Mouse (Mus musculus): ENCODE measurements at regions not wholly inside any gene's neighbourhood (a gene's known extent, or its start where the extent isn't known, plus 50 kb on each side); places are given as distances from the start of the nearest gene placed in this dataset.

DNA sequence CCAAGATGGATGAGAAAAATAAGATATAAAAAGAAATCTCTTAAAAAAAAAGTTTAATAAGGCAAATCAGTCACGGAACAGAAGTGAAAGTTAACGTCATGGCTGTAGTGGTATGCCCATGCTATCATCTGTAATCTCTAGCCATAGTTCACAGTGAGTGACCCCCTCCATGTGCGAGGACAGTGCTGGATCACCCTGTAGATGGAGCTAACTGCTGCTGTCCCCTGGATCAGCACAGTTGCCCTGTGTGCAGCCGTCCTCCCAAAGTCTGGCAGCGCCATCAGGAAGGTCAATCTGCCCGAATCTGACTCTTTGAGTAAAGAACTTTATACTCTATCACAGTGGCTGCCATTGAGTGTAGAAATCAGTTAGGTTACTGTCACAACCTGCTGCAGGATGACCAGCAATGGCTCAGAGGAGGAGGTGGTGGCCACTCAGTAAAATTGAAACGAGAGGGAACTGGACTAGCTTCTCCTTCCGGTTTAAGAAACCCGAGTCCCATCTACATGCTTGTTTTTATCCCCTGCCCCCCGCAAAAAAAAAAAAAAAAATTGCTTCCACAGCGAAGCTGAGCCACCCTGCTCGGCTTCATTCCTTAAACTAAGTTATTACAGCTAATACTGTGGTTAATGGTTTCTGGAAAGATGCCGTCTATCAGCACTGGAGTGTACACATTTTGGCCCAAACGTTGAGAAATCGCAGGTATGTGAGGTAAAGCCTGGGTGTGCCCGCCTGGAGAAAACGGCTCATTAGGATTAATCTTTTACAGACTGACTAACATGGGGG, 462.0 kb downstream of the Lmo4 start:
- no peak overlapping the region for H3K27ac ChIP-seq (ENCODE audit: control insufficient read depth, low read depth, low read length)
- no peak overlapping the region for H3K4me3 ChIP-seq (ENCODE audit: control insufficient read depth in 1 of 2, insufficient read depth in 1 of 2, low read depth in 2 of 2, low read length in 2 of 2)
- H3K9me3 ChIP-seq (replicated peaks; ENCODE audit: insufficient read depth, low read length) = no peaks in the 10 kb centered on the region
- no peaks in the 10 kb centered on the region for H3K79me2 ChIP-seq (ENCODE audit: control insufficient read depth, insufficient read depth, low read length, poor library complexity)
- no peak for TF ChIP-seq ZC3H11A (IDR thresholded peaks at IDR 0.05; ENCODE audit: low read depth, low read length)
- TF ChIP-seq UBTF (IDR thresholded peaks at IDR 0.05; ENCODE audit: borderline replicate concordance, insufficient read depth, low read depth, low read length) = no peak
- no peak for TF ChIP-seq RCOR1 (IDR thresholded peaks at IDR 0.05; ENCODE audit: low read depth, low read length)
- TF ChIP-seq USF2 (IDR thresholded peaks at IDR 0.05; ENCODE audit: borderline replicate concordance in 1 of 2, insufficient read depth in 1 of 2, low read depth in 1 of 2, low read length in 2 of 2) = no peak
- no peak for TF ChIP-seq CTCF (IDR thresholded peaks at IDR 0.05 in 2 of 3, conservative IDR thresholded peaks at IDR 0.05 in 1 of 3; ENCODE audit: control insufficient read depth in 1 of 3, insufficient read depth in 1 of 3, low read depth in 2 of 3, low read length in 3 of 3, poor library complexity in 1 of 3, severe bottlenecking in 1 of 3)
- TF ChIP-seq MYC (IDR thresholded peaks at IDR 0.05; ENCODE audit: low read depth, low read length) = no peak
- no peak for TF ChIP-seq NELFE (IDR thresholded peaks at IDR 0.05; ENCODE audit: low read depth, low read length)
- no peak overlapping the region for H3K9ac ChIP-seq (ENCODE audit: control insufficient read depth, low read depth, low read length, poor library complexity, severe bottlenecking)
- H3K4me1 ChIP-seq (ENCODE audit: control insufficient read depth in 1 of 2, insufficient read depth in 2 of 2, low read length in 2 of 2) = no peaks in the 10 kb centered on the region
- DNase-seq (ENCODE audit: low read depth, low spot score) = no peak
- no peaks in the 10 kb centered on the region for H3K36me3 ChIP-seq (ENCODE audit: control insufficient read depth in 1 of 2, insufficient read depth in 2 of 2, low read length in 2 of 2)
- no peaks in the 10 kb centered on the region for H3K27me3 ChIP-seq (ENCODE audit: control insufficient read depth in 1 of 2, insufficient read depth in 2 of 2, low read length in 2 of 2)

DNA sequence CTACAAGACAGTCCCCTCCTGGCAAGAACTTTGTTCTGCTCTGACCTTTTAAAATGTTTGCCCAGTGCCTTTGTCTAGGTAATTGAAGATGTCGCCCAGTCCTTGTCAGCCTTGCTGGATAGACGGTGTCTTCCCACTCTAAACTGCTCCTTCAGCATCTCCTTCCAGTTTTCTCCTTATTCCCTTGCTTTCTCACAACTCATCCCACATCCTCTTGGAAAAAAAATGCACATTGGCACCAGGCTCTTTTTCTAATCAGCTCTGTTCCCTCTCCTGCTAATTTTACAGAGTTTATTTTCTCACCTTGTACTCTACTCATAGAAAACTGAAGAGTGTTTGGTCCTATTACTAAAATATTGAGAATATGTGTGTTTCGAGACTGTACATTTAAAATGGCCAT, 466.3 kb downstream of the Lmo4 start:
- no peak overlapping the region for H3K4me3 ChIP-seq (ENCODE audit: control insufficient read depth in 1 of 2, insufficient read depth in 1 of 2, low read depth in 2 of 2, low read length in 2 of 2)
- no peak overlapping the region for H3K9ac ChIP-seq (ENCODE audit: control insufficient read depth, low read depth, low read length, poor library complexity, severe bottlenecking)
- no peak overlapping the region for H3K27ac ChIP-seq (ENCODE audit: control insufficient read depth, low read depth, low read length)
- TF ChIP-seq ZNF384 (IDR thresholded peaks at IDR 0.05; ENCODE audit: low read depth, low read length) (no peak), GATA1 (IDR thresholded peaks at IDR 0.05; ENCODE audit: low read depth, low read length) (no peak), MYB (IDR thresholded peaks at IDR 0.05; ENCODE audit: low read depth, low read length) (no peak), MEF2A (IDR thresholded peaks at IDR 0.05; ENCODE audit: extremely low read depth, insufficient replicate concordance, low read depth, low read length, poor library complexity, severe bottlenecking) (no peak), JUND (IDR thresholded peaks at IDR 0.05; ENCODE audit: low read depth, low read length) (no peak), ZC3H11A (IDR thresholded peaks at IDR 0.05; ENCODE audit: low read depth, low read length) (no peak), MAFK (IDR thresholded peaks at IDR 0.05; ENCODE audit: borderline replicate concordance, low read depth, low read length) (no peak), POLR2A (IDR thresholded peaks at IDR 0.05; ENCODE audit: control insufficient read depth in 1 of 2, insufficient read depth in 1 of 2, low read depth in 1 of 2, low read length in 2 of 2, poor library complexity in 1 of 2) (no peak), ETS1 (IDR thresholded peaks at IDR 0.05; ENCODE audit: low read depth, low read length) (no peak), CHD2 (IDR thresholded peaks at IDR 0.05; ENCODE audit: low read length) (no peak), SIN3A (IDR thresholded peaks at IDR 0.05; ENCODE audit: low read length) (no peak)
- H3K36me3 ChIP-seq (ENCODE audit: control insufficient read depth in 1 of 2, insufficient read depth in 2 of 2, low read length in 2 of 2) = no peaks in the 10 kb centered on the region
- H3K4me1 ChIP-seq (ENCODE audit: control insufficient read depth in 1 of 2, insufficient read depth in 2 of 2, low read length in 2 of 2) = no peaks in the 10 kb centered on the region
- H3K27me3 ChIP-seq (ENCODE audit: control insufficient read depth in 1 of 2, insufficient read depth in 2 of 2, low read length in 2 of 2) = no peaks in the 10 kb centered on the region
- DNase-seq (ENCODE audit: low read depth, low spot score) = no peak
- H3K9me3 ChIP-seq (replicated peaks; ENCODE audit: insufficient read depth, low read length) = no peaks in the 10 kb centered on the region
- H3K79me2 ChIP-seq (ENCODE audit: control insufficient read depth, insufficient read depth, low read length, poor library complexity) = no peaks in the 10 kb centered on the region
